8 mouse cellular contexts compared by ENCODE assay signal in the genomic region with DNA sequence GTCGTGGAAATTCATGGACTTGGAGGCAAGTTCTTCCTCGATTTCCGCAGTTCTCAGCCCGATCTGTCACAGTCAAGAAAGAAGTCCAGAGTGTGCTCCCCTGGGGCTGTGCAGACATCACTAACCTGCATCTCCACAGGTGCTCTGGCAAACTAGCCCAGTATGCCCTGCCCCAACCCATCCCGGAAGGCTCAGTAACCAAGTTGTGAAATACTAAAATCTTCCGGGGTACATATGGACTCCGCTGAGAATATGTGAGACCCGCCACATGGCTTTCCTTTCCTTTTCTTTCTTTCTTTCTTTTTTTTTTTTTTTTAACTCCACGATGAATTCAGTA. TPM values are rescaled to one million over a fixed set of nuclear protein-coding genes. Genes with fewer than 3 reads are reported as not detected.
A peak's percentile ranks its signal among the peaks of the same experiment; 100 is the strongest.
DNase-seq lines count a peak whose midpoint lies in the region; ATAC-seq and TF ChIP-seq lines count a peak whose summit lies in the region.

No protein-coding gene starts in this region.

- ATAC-seq in kidney, embryonic 16.5 days (ENCODE audit: low FRiP score, low TSS enrichment): peak; percentile 73
- ATAC-seq in embryonic facial prominence, embryonic 11.5 days (replicated peaks; ENCODE audit: insufficient number of reproducible peaks, low FRiP score, low TSS enrichment, low read depth): peak; percentile 7; the same call in 1 of the 2 replicates
- peak; percentile 64 for ATAC-seq in intestine, embryonic 14.5 days (replicated peaks; ENCODE audit: low FRiP score, low TSS enrichment, low read depth)

- H3K27me3 ChIP-seq in kidney, embryonic 16.5 days (ENCODE audit: insufficient read depth, low read length): no peaks in the 10 kb centered on the region
- no peaks in the 10 kb centered on the region for H3K27me3 ChIP-seq in embryonic facial prominence, embryonic 11.5 days (ENCODE audit: control insufficient read depth, insufficient read depth, low read length)
- no peaks in the 10 kb centered on the region for H3K27me3 ChIP-seq in intestine, embryonic 14.5 days (replicated peaks; ENCODE audit: control insufficient read depth, insufficient read depth, low read length)
- H3K27me3 ChIP-seq in myocyte (ENCODE audit: control insufficient read depth, insufficient read depth, insufficient read length): no peaks in the 10 kb centered on the region

- peak overlapping the region; percentile 82 for H3K4me2 ChIP-seq in kidney, embryonic 16.5 days (replicated peaks; ENCODE audit: low read depth, low read length)
- H3K4me2 ChIP-seq in embryonic facial prominence, embryonic 11.5 days (ENCODE audit: low read depth, low read length): peak overlapping the region; percentile 60
- H3K4me2 ChIP-seq in intestine, embryonic 14.5 days (ENCODE audit: low read length): peak overlapping the region; percentile 75
- peak overlapping the region; percentile 84 for H3K4me2 ChIP-seq in myocyte (ENCODE audit: low read depth)

- peak overlapping the region; percentile 78 for H3ac ChIP-seq in myocyte (ENCODE audit: control insufficient read depth, insufficient read length)

- H3K4me1 ChIP-seq in kidney, embryonic 16.5 days (ENCODE audit: insufficient read depth, low read length): peaks cover 15% of the 10 kb centered on the region
- H3K4me1 ChIP-seq in embryonic facial prominence, embryonic 11.5 days (ENCODE audit: control insufficient read depth, insufficient read depth, low read length): no peaks in the 10 kb centered on the region
- H3K4me1 ChIP-seq in intestine, embryonic 14.5 days (replicated peaks; ENCODE audit: control insufficient read depth, insufficient read depth, low read length): peaks cover 9% of the 10 kb centered on the region

- DNase-seq in kidney, postnatal 10 days: no peak
- no peak for DNase-seq in embryonic facial prominence, embryonic 11.5 days (ENCODE audit: low spot score)
- DNase-seq in intestine, embryonic 14.5 days (ENCODE audit: low spot score): no peak
- no peak for DNase-seq in cerebellum, adult 8-10 months
- no peak for DNase-seq in frontal cortex, postnatal 10 days (ENCODE audit: low spot score in 2 of 2)
- no peak for DNase-seq in spleen, postnatal 10 days (ENCODE audit: low spot score in 2 of 2)

- no peak for TF ChIP-seq POLR2A in myocyte (IDR thresholded peaks at IDR 0.05; ENCODE audit: insufficient read length, low read depth)

- no peaks in the 10 kb centered on the region for H3K36me3 ChIP-seq in kidney, embryonic 16.5 days (ENCODE audit: insufficient read depth, low read length)
- H3K36me3 ChIP-seq in embryonic facial prominence, embryonic 11.5 days (replicated peaks; ENCODE audit: control insufficient read depth, insufficient read depth, low read depth, low read length): no peaks in the 10 kb centered on the region
- no peaks in the 10 kb centered on the region for H3K36me3 ChIP-seq in intestine, embryonic 14.5 days (ENCODE audit: control insufficient read depth, insufficient read depth, low read length)
- H3K36me3 ChIP-seq in myocyte (ENCODE audit: control insufficient read depth, insufficient read depth): no peaks in the 10 kb centered on the region

- H3K4me3 ChIP-seq in kidney, embryonic 16.5 days (ENCODE audit: low read length): peak overlapping the region; percentile 76
- H3K4me3 ChIP-seq in embryonic facial prominence, embryonic 11.5 days (ENCODE audit: low read depth, low read length): peak overlapping the region; percentile 69
- H3K4me3 ChIP-seq in intestine, embryonic 14.5 days (ENCODE audit: low read depth, low read length): peak overlapping the region; percentile 59
- peak overlapping the region; percentile 57 for H3K4me3 ChIP-seq in myocyte

- no peaks in the 10 kb centered on the region for H3K9me3 ChIP-seq in kidney, embryonic 16.5 days (ENCODE audit: low read length)
- H3K9me3 ChIP-seq in embryonic facial prominence, embryonic 11.5 days (replicated peaks; ENCODE audit: control insufficient read depth, low read length): no peaks in the 10 kb centered on the region
- no peaks in the 10 kb centered on the region for H3K9me3 ChIP-seq in intestine, embryonic 14.5 days (ENCODE audit: control insufficient read depth, low read length)

- 10% methylated on average over 9 of the region's 9 CpGs for WGBS in kidney, embryonic 16.5 days
- 10% methylated on average over 9 of the region's 9 CpGs for WGBS in embryonic facial prominence, embryonic 11.5 days
- WGBS in intestine, embryonic 14.5 days: 9% methylated on average over 9 of the region's 9 CpGs

- H3K79me2 ChIP-seq in myocyte (ENCODE audit: control insufficient read depth, insufficient read depth): peaks cover 7% of the 10 kb centered on the region

- peak overlapping the region; percentile 96 for H3K9ac ChIP-seq in kidney, embryonic 16.5 days (replicated peaks; ENCODE audit: low read length)
- peak overlapping the region; percentile 94 for H3K9ac ChIP-seq in embryonic facial prominence, embryonic 11.5 days (replicated peaks; ENCODE audit: low read length)
- H3K9ac ChIP-seq in intestine, embryonic 14.5 days (ENCODE audit: low read length): peak overlapping the region; percentile 91

- H3K27ac ChIP-seq in kidney, embryonic 16.5 days (ENCODE audit: low read length): peak overlapping the region; percentile 100
- H3K27ac ChIP-seq in embryonic facial prominence, embryonic 11.5 days (replicated peaks; ENCODE audit: low read depth, low read length): 0 out of 2 replicates have a peak overlapping the region, but pooled peaks have one; percentile 93
- H3K27ac ChIP-seq in intestine, embryonic 14.5 days (ENCODE audit: low read depth): peak overlapping the region; percentile 98

TF ChIP-seq in myocyte, 11 proteins besides CTCF, POLR2A, EP300 and RAD21:
- TF ChIP-seq TCF12 (IDR thresholded peaks at IDR 0.05; ENCODE audit: insufficient read depth, poor library complexity, severe bottlenecking): no peak
- peak; percentile 9 for TF ChIP-seq POLR2AphosphoS2 (IDR thresholded peaks at IDR 0.05; ENCODE audit: insufficient read length, low read depth)

RNA-seq across cellular contexts. Expression of a gene that starts 0.6 kb away (rescaled TPM):
- polyA plus RNA-seq in kidney, embryonic 16.5 days (2015; fragmentation: Nextera tagmentation; extraction: Ambion mirVana): 42.8 and 44.5 TPM in 2 replicates
- polyA plus RNA-seq in embryonic facial prominence, embryonic 11.5 days (2014; fragmentation: Nextera tagmentation; extraction: Ambion mirVana): 23.2 and 27.0 TPM in 2 replicates
- 30.7 and 31.2 TPM in 2 replicates for polyA plus RNA-seq in intestine, embryonic 14.5 days (2014; fragmentation: Nextera tagmentation; extraction: Ambion mirVana)
- polyA plus RNA-seq in myocyte (2012; fragmentation: generic; extraction: Trizol): 12.0 TPM

RNA-seq across cellular contexts. Expression of a gene that starts 43.0 kb away (rescaled TPM):
- polyA plus RNA-seq in kidney, embryonic 16.5 days (2015; fragmentation: Nextera tagmentation; extraction: Ambion mirVana): 87.3 and 87.6 TPM in 2 replicates
- polyA plus RNA-seq in embryonic facial prominence, embryonic 11.5 days (2014; fragmentation: Nextera tagmentation; extraction: Ambion mirVana): 123 and 125 TPM in 2 replicates
- 107 and 110 TPM in 2 replicates for polyA plus RNA-seq in intestine, embryonic 14.5 days (2014; fragmentation: Nextera tagmentation; extraction: Ambion mirVana)
- polyA plus RNA-seq in myocyte (2012; fragmentation: generic; extraction: Trizol): 28.1 TPM

Comparison
In these comparisons a context has a peak if more than half of its experiments do, and no peak if none do; other contexts are left out.
1. ATAC-seq: peak in every context shown above with its lines; median percentile 73 in kidney, embryonic 16.5 days; 64 in intestine, embryonic 14.5 days; 7 in embryonic facial prominence, embryonic 11.5 days.